Mouse (Mus musculus) kidney, embryonic 14.5 days (tissue): ENCODE results near the gene Ptbp3. TPM values are rescaled to one million over a fixed set of nuclear protein-coding genes. Genes with fewer than 3 reads are reported as not detected.
"Not testable (repeated sequence)": the region's sequence is repeated elsewhere in the genome, so short reads cannot be mapped to it uniquely, and the experiment has no call there.

Experiments used
- ATAC-seq: fragments of 200-750 bp; cut with Nextera tagmentation; 2 replicates; pipeline ENCODE4 v1.8.0; 2017; ENCODE audit warnings: moderate number of reproducible peaks, mild to moderate bottlenecking, moderate TSS enrichment, moderate library complexity; ENCODE audit not compliant: low FRiP score, low TSS enrichment
- H3K27ac ChIP-seq: fragments of 300-500 bp; sonication (generic); 2 replicates; pipeline ENCODE4 v1.5.1; 2014; ENCODE audit warnings: low read depth, mild to moderate bottlenecking, low read length, moderate library complexity, mixed read lengths
- H3K27me3 ChIP-seq: fragments of 300-500 bp; sonication (generic); 2 replicates; pipeline ENCODE4 v1.6.1; 2014; ENCODE audit warnings: mild to moderate bottlenecking, low read length; ENCODE audit not compliant: control insufficient read depth, insufficient read depth
- H3K36me3 ChIP-seq: fragments of 300-500 bp; sonication (generic); 2 replicates; pipeline ENCODE4 v1.6.1; 2014; ENCODE audit warnings: low read length, mixed read lengths; ENCODE audit not compliant: control insufficient read depth, insufficient read depth
- H3K4me1 ChIP-seq: fragments of 300-500 bp; sonication (generic); 2 replicates; pipeline ENCODE4 v1.6.1; 2014; ENCODE audit warnings: low read length, mixed read lengths; ENCODE audit not compliant: control insufficient read depth, insufficient read depth
- H3K4me2 ChIP-seq: fragments of 300-500 bp; sonication (generic); replicated peaks from 2 replicates; pipeline ENCODE4 v1.6.1; 2014; ENCODE audit warnings: low read depth, mild to moderate bottlenecking, low read length
- H3K4me3 ChIP-seq: fragments of 300-500 bp; sonication (generic); 2 replicates; pipeline ENCODE4 v1.5.1; 2014; ENCODE audit warnings: mild to moderate bottlenecking, low read length
- H3K9ac ChIP-seq: fragments of 300-500 bp; sonication (generic); 2 replicates; pipeline ENCODE4 v1.6.1; 2014; ENCODE audit warnings: low read depth, mild to moderate bottlenecking, low read length, moderate library complexity
- H3K9me3 ChIP-seq: fragments of 300-500 bp; sonication (generic); 2 replicates; pipeline ENCODE4 v1.6.1; 2016; ENCODE audit warnings: low read length; ENCODE audit not compliant: control insufficient read depth
- WGBS: fragments of 180-500 bp; shearing (Covaris S2); extraction: QIAGEN DNeasy Blood & Tissue Kit; methylation state at CpG from one replicate; pipeline ENCODE4 v1.1.7; 2014; 5-methylcytosine and 5-hydroxymethylcytosine counted together
- polyA plus RNA-seq: library from polyadenylated mRNA; unstranded; fragments of >200 nt; fragmentation: Nextera tagmentation; extraction: Ambion mirVana; gene quantifications from 2 replicates; pipeline ENCODE4 v1.2.1, GENCODE M21; 2014

The Ptbp3 gene
- polyA plus RNA-seq, 1 experiment from 2014 or later = 86.1 TPM

DNA sequence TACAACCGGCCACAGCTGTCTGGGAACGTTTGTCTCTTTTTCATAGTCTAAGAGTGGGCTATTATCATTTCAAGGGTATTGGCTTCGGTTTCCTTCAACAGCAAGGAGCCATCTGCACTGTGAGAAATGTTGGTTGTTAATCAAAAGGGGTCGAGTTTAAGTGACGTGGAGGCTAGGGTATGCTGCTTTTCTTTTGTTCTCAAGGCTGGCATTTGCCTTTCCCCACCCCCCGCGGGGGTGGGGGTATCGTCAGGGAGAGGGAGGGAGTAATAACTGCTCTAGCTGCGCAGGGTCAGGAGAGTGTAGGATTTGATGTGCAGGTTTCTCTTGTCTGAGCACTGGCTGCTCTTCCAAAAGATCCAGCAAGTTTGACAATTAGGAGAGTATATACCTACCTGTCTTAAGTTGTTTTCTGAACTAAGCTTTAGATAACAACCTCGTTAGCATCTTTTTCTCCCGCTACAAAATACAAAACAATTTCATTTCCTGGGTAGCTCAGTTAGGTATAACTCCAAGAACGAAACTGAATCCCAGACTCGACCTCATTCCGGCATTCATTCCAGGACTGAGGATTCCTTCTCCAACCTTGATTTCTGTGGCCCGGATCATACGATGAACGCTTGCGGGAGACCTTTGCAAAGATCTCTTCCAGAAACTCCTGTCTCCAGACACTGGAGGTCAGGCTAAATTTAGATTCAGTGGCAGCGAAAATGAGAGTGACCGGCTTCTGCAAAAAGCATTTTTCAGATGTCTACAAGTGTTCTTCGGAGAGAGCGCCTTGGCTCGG is 31.5 kb upstream of the Ptbp3 start:
- Histone ChIP-seq H3K9ac (peak overlapping the region; percentile 73), H3K4me3 (peak overlapping the region; percentile 78), H3K4me2 (peak overlapping the region; percentile 89), H3K36me3 (no peaks in the 10 kb centered on the region), H3K4me1 (peaks cover 4% of the 10 kb centered on the region; the same call in 1 of the 2 replicates), H3K27ac (peak overlapping the region; percentile 85), H3K9me3 (no peaks in the 10 kb centered on the region), H3K27me3 (no peaks in the 10 kb centered on the region)
- under 1% methylated on average over 23 of the region's 23 CpGs for WGBS
- ATAC-seq = peak; percentile 40

GRCm38 (mm10) chr4:59575184-59575958 is 26.2 kb upstream of the Ptbp3 start:
- Histone ChIP-seq H3K9ac (no peak overlapping the region), H3K27ac (no peak overlapping the region), H3K4me2 (no peak overlapping the region), H3K27me3 (no peaks in the 10 kb centered on the region), H3K4me3 (no peak overlapping the region), H3K9me3 (no peaks in the 10 kb centered on the region), H3K4me1 (no peaks in the 10 kb centered on the region), H3K36me3 (no peaks in the 10 kb centered on the region)
- ATAC-seq = no peak
- WGBS = 84% methylated on average over 11 of the region's 11 CpGs

GRCm38 (mm10) chr4:59572521-59573118 is 23.5 kb upstream of the Ptbp3 start:
- no peaks in the 10 kb centered on the region for H3K9me3 ChIP-seq
- no peaks in the 10 kb centered on the region for H3K27me3 ChIP-seq
- WGBS = 84% methylated on average over 11 of the region's 11 CpGs
- no peak overlapping the region for H3K9ac ChIP-seq
- ATAC-seq = no peak
- H3K4me1 ChIP-seq = no peaks in the 10 kb centered on the region
- H3K36me3 ChIP-seq = no peaks in the 10 kb centered on the region
- H3K4me2 ChIP-seq = no peak overlapping the region
- no peak overlapping the region for H3K4me3 ChIP-seq
- no peak overlapping the region for H3K27ac ChIP-seq

DNA sequence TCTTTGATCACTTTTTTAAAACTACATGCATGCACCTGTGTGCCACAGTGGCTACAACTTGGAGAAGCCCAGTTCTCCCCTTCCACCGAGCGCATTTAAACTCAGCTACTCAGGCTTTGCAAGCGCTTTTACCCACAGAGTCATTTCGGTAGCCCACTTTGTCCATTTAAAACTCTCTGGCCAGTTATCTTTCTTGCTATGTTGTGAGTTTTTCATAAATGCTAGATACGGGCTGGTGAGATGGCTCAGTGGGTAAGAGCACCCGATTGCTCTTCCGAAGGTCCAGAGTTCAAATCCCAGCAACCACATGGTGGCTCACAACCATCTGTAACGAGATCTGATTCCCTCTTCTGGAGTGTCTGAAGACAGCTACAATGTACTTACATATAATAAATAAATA is 21.4 kb upstream of the Ptbp3 start:
- H3K27me3 ChIP-seq, ATAC-seq, H3K36me3 ChIP-seq, H3K27ac ChIP-seq, H3K4me3 ChIP-seq, H3K4me1 ChIP-seq, H3K9me3 ChIP-seq, H3K9ac ChIP-seq, H3K4me2 ChIP-seq: not testable (repeated sequence)
- 93% methylated on average over 7 of the region's 8 CpGs for WGBS

GRCm38 (mm10) chr4:59569538-59569937 is 20.4 kb upstream of the Ptbp3 start:
- Histone ChIP-seq H3K4me3 (no peak overlapping the region), H3K4me1 (no peaks in the 10 kb centered on the region), H3K36me3 (no peaks in the 10 kb centered on the region), H3K9ac (no peak overlapping the region), H3K27me3 (no peaks in the 10 kb centered on the region), H3K27ac (no peak overlapping the region), H3K9me3 (peaks cover 5% of the 10 kb centered on the region; the same call in 1 of the 2 replicates), H3K4me2 (no peak overlapping the region)
- ATAC-seq = no peak
- 4% methylated on average over 7 of the region's 7 CpGs for WGBS

GRCm38 (mm10) chr4:59567576-59568260 is 18.6 kb upstream of the Ptbp3 start:
- H3K27me3 ChIP-seq = no peaks in the 10 kb centered on the region
- H3K27ac ChIP-seq = no peak overlapping the region
- peaks cover 5% of the 10 kb centered on the region; the same call in 1 of the 2 replicates for H3K9me3 ChIP-seq
- no peaks in the 10 kb centered on the region for H3K36me3 ChIP-seq
- no peak overlapping the region for H3K4me2 ChIP-seq
- no peak overlapping the region for H3K4me3 ChIP-seq
- no peak overlapping the region for H3K9ac ChIP-seq
- 84% methylated on average over 6 of the region's 6 CpGs for WGBS
- H3K4me1 ChIP-seq = no peaks in the 10 kb centered on the region
- ATAC-seq = no peak

DNA sequence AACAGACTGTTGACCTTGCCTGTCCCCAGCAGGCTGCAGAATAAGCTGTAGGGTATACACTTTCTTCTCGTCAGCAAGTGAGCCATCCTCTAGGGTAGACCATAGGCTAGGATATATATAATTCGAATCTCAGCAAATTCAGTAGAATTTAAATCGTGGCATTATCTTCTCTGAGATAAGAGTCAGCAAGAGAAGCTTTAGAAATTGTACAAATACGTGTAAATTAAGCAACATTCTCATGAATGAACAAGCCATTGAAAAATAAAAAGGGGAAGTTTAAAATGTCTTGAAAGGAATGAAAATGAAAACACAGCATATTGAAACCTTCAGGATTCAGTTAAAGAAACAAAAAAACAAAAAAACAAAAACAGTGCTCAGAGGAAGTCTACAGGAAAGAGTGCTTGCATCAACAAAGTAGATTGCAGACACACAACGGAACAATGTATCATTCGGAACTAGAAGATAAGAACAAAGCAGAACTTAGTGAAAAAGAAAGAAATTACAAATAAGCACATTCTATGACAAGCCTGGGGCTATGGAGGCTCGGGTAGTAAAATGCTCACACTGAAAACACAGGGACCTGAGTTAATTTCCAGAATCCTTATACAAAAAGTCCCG is 16.5 kb upstream of the Ptbp3 start:
- Histone ChIP-seq H3K27me3 (no peaks in the 10 kb centered on the region), H3K4me2 (no peak overlapping the region), H3K4me1 (no peaks in the 10 kb centered on the region), H3K9me3 (peaks cover 5% of the 10 kb centered on the region; the same call in 1 of the 2 replicates), H3K36me3 (no peaks in the 10 kb centered on the region), H3K9ac (no peak overlapping the region), H3K27ac (no peak overlapping the region), H3K4me3 (no peak overlapping the region)
- ATAC-seq = no peak
- WGBS = 76% methylated on average over 8 of the region's 8 CpGs

DNA sequence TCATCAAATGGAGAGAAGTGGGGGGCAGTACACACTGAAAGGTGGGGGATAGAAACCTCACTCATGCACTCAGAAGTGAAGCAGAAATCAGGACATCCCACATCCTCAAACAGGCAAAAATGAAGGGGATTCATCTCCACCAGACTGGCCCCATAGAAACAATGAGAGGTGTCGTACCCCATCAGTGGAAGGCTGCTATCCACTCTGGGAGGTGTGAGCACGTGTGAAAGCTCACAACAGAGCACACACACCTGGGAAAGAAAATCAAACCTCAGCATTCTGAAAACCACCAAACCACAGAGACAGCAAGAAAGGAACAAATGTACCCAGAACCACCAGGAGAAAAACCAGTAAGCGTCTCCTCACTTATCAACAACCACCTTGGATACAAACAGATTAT is 15.0 kb upstream of the Ptbp3 start:
- Histone ChIP-seq H3K4me3 (no peak overlapping the region), H3K9ac (no peak overlapping the region), H3K4me1 (no peaks in the 10 kb centered on the region), H3K27ac (no peak overlapping the region), H3K4me2 (no peak overlapping the region), H3K9me3 (peaks cover 5% of the 10 kb centered on the region; the same call in 1 of the 2 replicates), H3K36me3 (no peaks in the 10 kb centered on the region), H3K27me3 (no peaks in the 10 kb centered on the region)
- 89% methylated on average over 3 of the region's 3 CpGs for WGBS
- ATAC-seq = no peak
